Mouse (Mus musculus) kidney, embryonic 14.5 days (tissue): ENCODE measurements at regions not wholly inside any gene's neighbourhood (a gene's known extent, or its start where the extent isn't known, plus 50 kb on each side); places are given as distances from the start of the nearest gene placed in this dataset.

Experiments used
- ATAC-seq: fragments of 200-750 bp; cut with Nextera tagmentation; 2 replicates; pipeline ENCODE4 v1.8.0; 2017; ENCODE audit warnings: moderate number of reproducible peaks, mild to moderate bottlenecking, moderate TSS enrichment, moderate library complexity; ENCODE audit not compliant: low FRiP score, low TSS enrichment
- H3K27ac ChIP-seq: fragments of 300-500 bp; sonication (generic); 2 replicates; pipeline ENCODE4 v1.5.1; 2014; ENCODE audit warnings: low read depth, mild to moderate bottlenecking, low read length, moderate library complexity, mixed read lengths
- H3K27me3 ChIP-seq: fragments of 300-500 bp; sonication (generic); 2 replicates; pipeline ENCODE4 v1.6.1; 2014; ENCODE audit warnings: mild to moderate bottlenecking, low read length; ENCODE audit not compliant: control insufficient read depth, insufficient read depth
- H3K36me3 ChIP-seq: fragments of 300-500 bp; sonication (generic); 2 replicates; pipeline ENCODE4 v1.6.1; 2014; ENCODE audit warnings: low read length, mixed read lengths; ENCODE audit not compliant: control insufficient read depth, insufficient read depth
- H3K4me1 ChIP-seq: fragments of 300-500 bp; sonication (generic); 2 replicates; pipeline ENCODE4 v1.6.1; 2014; ENCODE audit warnings: low read length, mixed read lengths; ENCODE audit not compliant: control insufficient read depth, insufficient read depth
- H3K4me2 ChIP-seq: fragments of 300-500 bp; sonication (generic); replicated peaks from 2 replicates; pipeline ENCODE4 v1.6.1; 2014; ENCODE audit warnings: low read depth, mild to moderate bottlenecking, low read length
- H3K4me3 ChIP-seq: fragments of 300-500 bp; sonication (generic); 2 replicates; pipeline ENCODE4 v1.5.1; 2014; ENCODE audit warnings: mild to moderate bottlenecking, low read length
- H3K9ac ChIP-seq: fragments of 300-500 bp; sonication (generic); 2 replicates; pipeline ENCODE4 v1.6.1; 2014; ENCODE audit warnings: low read depth, mild to moderate bottlenecking, low read length, moderate library complexity
- H3K9me3 ChIP-seq: fragments of 300-500 bp; sonication (generic); 2 replicates; pipeline ENCODE4 v1.6.1; 2016; ENCODE audit warnings: low read length; ENCODE audit not compliant: control insufficient read depth
- WGBS: fragments of 180-500 bp; shearing (Covaris S2); extraction: QIAGEN DNeasy Blood & Tissue Kit; methylation state at CpG from one replicate; pipeline ENCODE4 v1.1.7; 2014; 5-methylcytosine and 5-hydroxymethylcytosine counted together

DNA sequence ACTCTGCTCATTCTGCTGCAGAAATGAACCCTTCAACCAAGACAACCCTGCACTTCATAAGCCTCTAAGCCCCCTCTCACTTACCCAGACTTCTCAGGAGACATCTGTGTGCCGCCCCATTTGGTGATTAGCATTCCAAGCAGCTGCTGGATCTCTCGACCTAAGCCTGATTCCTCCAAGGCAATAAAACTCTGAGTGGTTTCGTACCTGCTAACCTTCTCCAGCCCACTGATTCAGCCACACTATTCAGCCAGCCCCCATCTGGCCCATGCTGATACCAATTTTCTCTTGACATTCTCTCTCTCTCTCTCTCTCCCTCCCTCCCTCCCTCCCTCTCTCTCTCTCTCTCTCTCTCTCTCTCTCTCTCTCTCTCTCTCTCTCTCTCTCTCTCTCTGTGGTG, 88.2 kb downstream of the Zmat3 start:
- no peak for ATAC-seq
- H3K4me2 ChIP-seq, result no peak overlapping the region
- H3K9ac ChIP-seq, result no peak overlapping the region
- 8% methylated on average over 3 of the region's 3 CpGs for WGBS
- no peaks in the 10 kb centered on the region for H3K4me1 ChIP-seq
- H3K27ac ChIP-seq, result no peak overlapping the region
- H3K36me3 ChIP-seq, result no peaks in the 10 kb centered on the region
- H3K27me3 ChIP-seq, result no peaks in the 10 kb centered on the region
- no peak overlapping the region for H3K4me3 ChIP-seq
- H3K9me3 ChIP-seq, result no peaks in the 10 kb centered on the region

DNA sequence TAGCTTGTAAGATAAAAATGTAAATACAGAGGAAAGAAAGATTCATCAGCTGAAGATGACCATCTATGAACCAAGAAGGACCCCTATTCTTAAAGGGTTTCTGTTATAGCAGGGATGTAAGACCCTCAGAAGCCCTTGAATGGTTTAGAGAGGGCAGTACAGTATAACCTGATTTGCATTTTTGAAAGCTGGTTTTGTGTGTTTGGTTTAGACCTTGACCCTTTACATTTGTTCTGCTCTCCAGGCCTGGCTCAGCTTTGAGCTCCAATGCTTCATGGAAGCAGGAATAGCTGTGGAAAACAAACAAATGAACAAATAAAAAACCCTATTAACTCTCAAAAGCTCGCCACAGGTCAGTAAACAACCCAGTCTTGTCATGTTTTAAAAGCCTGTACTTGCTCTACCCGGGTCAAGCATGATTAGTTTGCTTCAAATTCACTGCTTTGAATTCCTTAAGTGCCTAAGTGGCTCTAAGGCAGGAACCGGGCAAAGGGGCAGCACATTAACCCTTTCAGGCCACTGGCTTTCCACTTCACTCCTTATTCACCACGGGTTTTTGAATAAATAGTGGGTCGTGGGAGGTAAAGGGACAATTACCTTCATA, 100.1 kb downstream of the Zmat3 start:
- Histone ChIP-seq H3K36me3 (no peaks in the 10 kb centered on the region), H3K27ac (no peak overlapping the region), H3K4me1 (0 out of 2 replicates have a peak, but pooled peaks cover 5% of the 10 kb centered on the region), H3K4me3 (no peak overlapping the region), H3K27me3 (no peaks in the 10 kb centered on the region), H3K9ac (no peak overlapping the region), H3K9me3 (no peaks in the 10 kb centered on the region), H3K4me2 (no peak overlapping the region)
- 11% methylated on average over 5 of the region's 5 CpGs for WGBS
- ATAC-seq, result peak; percentile 60; the same call in 1 of the 2 replicates
